Mouse (Mus musculus): ENCODE measurements around the gene Rc3h1.
"Not testable (repeated sequence)": the region's sequence is repeated elsewhere in the genome, so short reads cannot be mapped to it uniquely, and the experiment has no call there.

The Rc3h1 gene

GRCm38 (mm10) chr1:160906057-160906557 lies at the start of gene Rc3h1:
TSS of gene Rc3h1 (plus strand) at chr1:160906418.
- DNase-seq: peak; percentile 97

GRCm38 (mm10) chr1:160858132-160858531 lies 48.1 kb upstream of the Rc3h1 start:
- no peak for DNase-seq

DNA sequence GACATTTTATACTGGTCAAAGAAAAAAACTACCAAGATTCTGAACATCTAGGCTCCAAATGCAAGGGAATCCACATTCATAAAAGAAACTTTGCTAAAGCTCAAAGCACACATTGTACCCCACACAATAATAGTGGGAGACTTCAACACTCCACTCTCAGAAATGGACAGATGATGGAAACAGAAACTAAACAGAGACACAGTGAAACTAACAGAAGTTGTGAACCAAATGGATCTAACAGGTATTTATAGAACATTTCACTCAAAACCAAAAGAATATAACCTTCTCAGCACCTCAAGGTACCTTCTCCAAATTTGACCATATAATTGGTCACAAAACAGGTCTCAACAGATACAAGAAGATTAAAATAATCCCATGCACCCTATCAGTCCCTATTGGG lies 46.3 kb upstream of the Rc3h1 start:
- not testable (repeated sequence) for DNase-seq

GRCm38 (mm10) chr1:160861142-160861541 lies 45.1 kb upstream of the Rc3h1 start:
- no peak for DNase-seq

DNA sequence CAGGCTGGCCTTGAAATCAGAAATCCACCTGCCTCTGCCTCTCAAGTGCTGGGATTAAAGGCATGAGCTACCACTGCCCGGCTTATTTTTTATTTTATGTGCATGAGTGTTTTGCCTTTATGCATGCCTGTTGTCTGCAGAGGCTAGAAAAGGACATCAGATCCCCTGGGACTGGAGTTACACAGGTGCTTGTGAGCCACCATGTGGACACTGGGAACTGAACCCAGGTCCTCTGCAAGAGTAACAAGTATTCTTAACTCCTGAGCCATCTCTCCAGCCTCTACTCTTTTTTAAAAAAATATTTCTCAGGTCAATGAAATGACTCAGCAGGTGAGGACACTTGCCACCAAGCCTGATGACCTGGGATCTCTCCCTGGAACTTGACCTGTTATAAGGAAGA lies 44.6 kb upstream of the Rc3h1 start:
- no peak for DNase-seq

DNA sequence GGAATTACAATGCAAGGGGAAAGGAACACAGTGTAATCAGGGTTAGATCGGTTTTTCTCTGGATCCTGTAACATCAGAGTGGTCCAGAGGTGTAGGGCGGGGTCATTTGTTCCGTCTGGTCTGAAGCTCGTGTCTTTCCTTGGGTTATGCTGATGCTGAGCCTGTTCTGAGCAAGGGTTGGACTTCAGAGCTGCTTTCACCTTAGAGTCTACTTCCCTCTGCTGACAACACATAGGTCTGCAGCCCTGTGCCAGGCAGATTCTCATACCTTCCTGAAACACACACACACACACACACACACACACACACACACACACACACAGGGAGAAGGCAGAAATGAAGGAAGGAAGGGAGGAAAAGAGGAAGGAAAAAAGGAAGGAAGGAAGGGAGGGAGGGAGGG lies 43.2 kb upstream of the Rc3h1 start:
- DNase-seq: peak; percentile 41

- no peak for DNase-seq
These were observed 31.5 kb upstream of the Rc3h1 start for GRCm38 (mm10) chr1:160874757-160875156.

DNA sequence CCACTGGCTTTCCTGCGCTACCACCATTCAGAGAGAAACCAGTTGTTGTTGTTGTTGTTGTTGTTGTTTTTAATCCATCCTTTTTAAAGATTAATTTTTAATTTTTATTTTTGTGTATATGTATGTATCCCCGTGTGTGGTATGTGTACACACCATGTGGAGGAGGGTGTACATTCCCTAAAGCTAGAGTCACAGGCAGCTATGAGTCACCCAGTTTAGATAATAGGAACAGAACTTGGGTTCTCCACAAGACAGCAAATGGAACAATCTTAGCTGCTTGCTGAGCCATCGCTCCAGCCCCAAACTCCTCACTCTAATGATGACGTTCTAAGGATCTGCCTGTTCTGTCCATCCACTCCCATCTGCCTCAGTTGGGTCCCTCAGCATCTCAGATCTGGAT lies 29.2 kb upstream of the Rc3h1 start:
- no peak for DNase-seq

DNA sequence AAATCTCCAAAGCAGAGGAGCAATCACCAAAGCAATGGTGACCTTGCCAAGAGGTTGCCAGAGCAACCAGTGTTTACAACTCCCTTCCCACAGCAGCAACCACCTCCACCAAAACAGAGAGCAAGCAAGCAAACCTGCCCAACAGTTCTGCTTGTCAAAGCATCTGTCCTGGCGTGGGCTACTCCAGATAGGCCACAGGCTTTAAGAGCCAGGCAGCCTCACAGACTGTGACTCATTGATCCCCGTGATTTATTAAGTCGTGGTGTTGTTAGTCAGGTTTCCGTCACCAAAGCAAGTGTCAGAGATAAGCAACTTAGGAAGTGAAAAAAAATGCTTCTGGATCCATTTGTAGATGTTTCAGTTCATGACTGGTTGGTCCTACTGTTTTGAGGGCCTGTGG lies 27.7 kb upstream of the Rc3h1 start:
- no peak for DNase-seq

DNA sequence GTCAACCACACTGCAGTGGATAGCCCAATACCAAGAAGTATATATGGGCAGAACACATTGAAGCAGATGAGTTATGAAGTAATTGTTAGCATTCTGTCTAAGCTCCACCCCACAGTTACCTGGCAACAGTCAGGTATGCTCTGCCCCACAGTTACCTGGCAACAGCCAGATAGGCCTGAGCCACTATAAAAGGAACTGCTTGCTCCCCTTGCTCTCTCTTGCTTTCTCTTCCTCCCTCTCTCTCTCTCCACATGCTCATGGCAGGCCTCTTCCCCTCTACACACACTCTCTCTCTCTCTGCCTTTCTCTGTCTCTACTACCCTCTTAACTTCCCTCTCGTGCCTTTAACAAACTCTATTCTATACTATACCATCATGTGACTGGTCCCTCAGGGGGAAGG lies 24.8 kb upstream of the Rc3h1 start:
- not testable (repeated sequence) for DNase-seq

DNA sequence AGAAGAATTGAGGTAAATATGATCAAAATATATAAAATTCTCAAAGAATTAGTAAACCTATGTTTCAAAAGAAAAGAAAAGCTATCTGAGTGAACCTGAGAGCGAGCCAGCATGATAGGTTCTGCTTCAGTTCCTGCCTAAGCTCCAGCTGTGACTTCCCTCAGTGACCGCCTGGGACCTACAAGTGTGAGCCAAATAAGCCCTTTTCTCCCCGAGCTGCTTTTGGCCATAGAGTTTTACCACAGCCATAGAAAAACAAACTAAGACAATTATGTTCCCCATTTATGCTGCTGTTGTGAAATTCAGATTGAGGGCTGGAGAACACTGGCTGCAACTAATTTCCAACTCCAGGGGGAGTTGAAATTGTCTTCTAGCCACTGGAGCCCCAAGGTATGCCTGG lies 24.2 kb upstream of the Rc3h1 start:
- DNase-seq: no peak

DNA sequence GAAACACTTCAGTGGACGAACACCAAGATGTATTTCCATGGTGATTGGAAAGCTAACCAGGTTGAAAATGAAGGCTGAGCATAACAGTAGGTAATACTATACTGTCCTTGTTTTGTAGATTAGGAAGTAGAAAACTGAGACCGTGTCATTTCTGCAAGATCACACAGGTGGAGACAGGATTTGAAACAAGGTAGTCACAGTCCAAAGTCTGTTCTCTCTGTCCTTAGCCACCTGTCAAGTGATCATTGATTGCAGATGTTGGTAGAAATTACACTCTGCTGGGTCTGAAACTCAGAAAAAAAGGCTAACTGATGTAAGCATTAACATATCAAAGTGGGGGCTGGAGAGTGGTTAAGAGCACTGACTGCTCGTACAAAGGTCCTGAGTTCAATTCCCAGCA lies 21.9 kb upstream of the Rc3h1 start:
- DNase-seq: no peak

DNA sequence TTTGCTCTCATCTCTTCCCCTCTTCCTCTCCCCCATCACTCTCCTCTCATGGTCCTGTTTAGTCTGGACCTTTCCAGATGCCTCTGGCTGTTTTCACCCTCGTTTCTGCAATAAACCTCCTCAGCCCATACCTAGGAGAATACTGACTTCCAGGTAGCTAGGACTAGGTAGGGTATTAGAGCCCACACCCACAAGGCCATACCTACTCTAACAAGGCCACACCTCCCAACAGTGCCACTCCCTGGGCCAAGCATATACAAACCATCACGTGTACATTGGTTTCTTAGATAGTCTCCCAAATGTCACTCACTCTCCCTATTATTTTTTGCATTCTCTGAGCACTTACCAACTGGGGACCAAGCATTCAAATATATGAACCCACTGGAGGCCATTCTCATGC lies 21.2 kb upstream of the Rc3h1 start:
- DNase-seq: no peak

GRCm38 (mm10) chr1:160899701-160900100 lies 6.5 kb upstream of the Rc3h1 start:
- no peak for DNase-seq

GRCm38 (mm10) chr1:160904047-160904446 lies 2.2 kb upstream of the Rc3h1 start:
- DNase-seq: no peak

DNA sequence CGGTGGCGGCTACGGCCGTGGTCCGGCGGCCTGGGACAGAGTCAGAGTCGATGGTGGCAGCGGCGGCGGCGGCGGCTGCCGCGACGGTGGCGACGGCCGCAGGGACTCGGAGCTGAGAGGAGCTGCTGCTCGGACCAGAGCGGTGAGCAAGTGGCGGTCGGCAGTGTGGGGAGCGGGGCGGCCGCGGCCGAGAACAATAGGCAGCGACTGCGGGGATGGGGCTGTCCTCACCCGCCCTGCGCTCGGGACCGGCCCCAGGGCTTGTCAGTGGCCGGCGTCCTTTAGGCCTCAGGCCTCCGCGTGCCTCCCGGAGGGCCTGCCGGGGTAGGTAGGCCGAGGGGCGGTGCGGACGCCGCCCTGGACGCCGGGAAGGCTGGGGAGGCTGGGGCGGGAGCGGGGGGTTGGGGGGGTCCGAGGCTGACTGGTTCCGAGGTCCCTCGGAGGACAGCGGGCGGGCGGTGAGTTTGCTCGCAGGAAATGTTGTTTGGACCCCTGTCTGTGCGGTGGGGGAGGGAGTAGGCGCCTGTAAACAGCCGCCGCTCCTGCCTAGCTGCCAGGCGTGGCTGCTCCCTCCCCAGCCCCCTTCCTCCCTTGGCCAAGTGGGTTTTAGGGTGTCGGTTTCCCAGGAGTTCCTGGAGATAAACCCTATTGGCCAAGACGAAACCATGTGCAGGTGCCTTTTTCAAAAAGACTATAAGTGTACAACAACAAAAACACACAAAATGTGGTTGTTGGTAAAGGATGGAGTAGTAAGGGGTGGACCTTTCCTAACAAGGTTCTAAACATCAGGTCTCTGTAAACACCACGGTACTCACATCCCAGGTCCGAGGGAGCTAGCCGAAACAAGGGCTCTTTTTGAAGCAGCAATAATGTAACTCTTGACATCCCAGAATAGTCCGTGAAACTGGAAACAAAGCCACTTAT lies 602 bp downstream of the Rc3h1 start:
- peak; percentile 49 for DNase-seq

GRCm38 (mm10) chr1:160910176-160910575 lies 4.0 kb downstream of the Rc3h1 start:
- DNase-seq: no peak

- no peak for DNase-seq
These were observed 4.6 kb downstream of the Rc3h1 start for GRCm38 (mm10) chr1:160910812-160911211.

- DNase-seq: no peak
These were observed 13.2 kb downstream of the Rc3h1 start for GRCm38 (mm10) chr1:160919383-160919782.

DNA sequence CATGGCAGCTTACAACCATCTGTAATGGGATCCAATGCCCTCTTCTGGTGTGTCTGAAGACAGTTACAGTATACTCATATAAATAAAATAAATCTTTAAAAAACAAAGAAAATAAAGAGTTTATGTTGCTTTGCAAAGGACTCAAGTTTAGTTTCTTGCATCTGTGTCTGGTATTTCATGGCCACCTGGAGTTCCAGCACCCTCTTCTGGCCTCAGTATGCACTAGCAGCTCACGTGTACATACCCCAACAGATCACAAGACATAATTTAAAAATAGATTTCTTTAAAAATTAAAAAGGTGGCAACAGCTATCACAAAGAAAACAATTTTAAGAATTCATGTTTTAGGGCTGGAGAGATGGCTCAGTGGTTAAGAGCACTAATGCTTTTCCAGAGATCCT lies 15.7 kb downstream of the Rc3h1 start:
- DNase-seq: no peak

DNA sequence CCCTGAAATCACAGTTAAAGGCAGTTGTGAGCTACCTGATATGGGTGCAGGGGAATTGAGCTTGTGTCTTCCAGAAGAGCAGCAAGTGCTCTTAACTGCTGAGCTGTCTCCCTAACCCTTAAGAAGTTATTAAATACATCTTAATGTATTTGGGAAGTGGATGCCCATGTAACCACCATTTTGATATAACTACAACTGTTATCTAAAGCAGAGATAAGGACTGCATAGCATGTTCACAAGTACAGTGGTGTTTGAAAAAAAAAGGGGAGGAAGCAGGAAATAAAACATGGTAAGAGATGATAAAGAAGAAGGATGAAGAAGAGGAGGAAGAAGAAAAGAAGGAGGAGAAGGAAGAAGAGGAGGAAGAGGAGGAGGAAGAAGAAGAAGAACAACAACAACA lies 25.1 kb downstream of the Rc3h1 start:
- no peak for DNase-seq

GRCm38 (mm10) chr1:160933896-160934482 lies 27.8 kb downstream of the Rc3h1 start:
- DNase-seq: no peak

DNA sequence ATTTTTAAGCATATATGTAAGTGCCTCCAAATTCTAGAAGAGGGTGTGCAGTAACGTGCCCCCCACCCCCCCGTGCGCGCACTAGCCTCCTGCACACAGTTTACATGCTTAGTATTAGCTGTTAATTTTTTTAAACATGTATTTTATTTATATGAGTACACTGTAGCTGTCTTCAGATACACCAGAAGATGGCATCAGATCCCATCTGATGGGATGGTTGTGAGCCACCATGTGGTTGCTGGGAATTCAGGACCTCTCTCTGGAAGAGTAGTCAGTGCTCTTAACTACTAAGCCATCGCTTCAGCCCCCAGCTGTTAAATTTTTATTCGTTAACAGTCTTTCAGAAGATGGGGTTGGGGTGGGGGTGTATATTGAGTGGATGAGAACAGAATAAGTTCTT lies 29.3 kb downstream of the Rc3h1 start:
- DNase-seq: peak; percentile 9

DNA sequence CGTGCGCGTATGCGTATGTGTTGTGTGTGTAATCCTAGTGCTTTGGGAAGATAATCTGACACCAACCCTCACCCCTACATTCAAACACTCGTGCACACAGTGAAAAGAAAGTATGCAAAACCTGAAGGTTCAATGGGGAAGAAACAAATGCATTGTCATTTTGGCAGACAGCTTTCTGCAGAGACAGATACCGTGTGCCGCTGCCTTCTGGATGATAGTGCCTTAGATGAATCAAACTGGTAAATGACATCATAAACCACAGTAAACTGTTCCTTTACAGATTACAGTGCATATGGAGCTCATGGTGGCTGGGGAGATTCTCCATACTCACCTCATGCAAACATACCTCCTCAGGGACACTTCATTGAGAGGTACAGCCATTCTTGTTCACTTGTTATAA lies 57.0 kb downstream of the Rc3h1 start:
- DNase-seq: no peak
